Mouse (Mus musculus) right cerebral cortex, adult 2 months (tissue): ENCODE results near the gene Gm7544.
"Not testable (repeated sequence)": the region's sequence is repeated elsewhere in the genome, so short reads cannot be mapped to it uniquely, and the experiment has no call there.

ENCODE experiments used
- DNase-seq, 2 experiments: peaks; one replicate each; pipeline ENCODE4 v3.0.0; 2021 to 2022; ENCODE audit warnings: low spot score in 2 of 2

Gm7544 gene

GRCm38 (mm10) chr1:82955913-82956312 lies at the start of gene Gm7544:
TSS of gene Gm7544 (minus strand) at chr1:82956013.
- DNase-seq: not testable (repeated sequence)

GRCm38 (mm10) chr1:83000306-83000705 lies 44.5 kb upstream of the Gm7544 start, which contains the start of gene Gm47959:
TSS of gene Gm47959 (plus strand) at chr1:83000548.
- DNase-seq: not testable (repeated sequence)

GRCm38 (mm10) chr1:82993947-82994346 lies 38.1 kb upstream of the Gm7544 start:
- no peak for DNase-seq

GRCm38 (mm10) chr1:82992093-82992492 lies 36.3 kb upstream of the Gm7544 start:
- no peak for DNase-seq

- no peak for DNase-seq
These were observed 35.8 kb upstream of the Gm7544 start for GRCm38 (mm10) chr1:82991596-82991995.

- DNase-seq: no peak
These were observed 35.2 kb upstream of the Gm7544 start for GRCm38 (mm10) chr1:82991062-82991461.

GRCm38 (mm10) chr1:82987530-82988198 lies 31.9 kb upstream of the Gm7544 start:
- DNase-seq: peak; percentile 58 to 73

GRCm38 (mm10) chr1:82986738-82987137 lies 30.9 kb upstream of the Gm7544 start:
- DNase-seq: no peak

- no peak for DNase-seq
These were observed 22.0 kb upstream of the Gm7544 start for GRCm38 (mm10) chr1:82977840-82978239.

- no peak for DNase-seq
These were observed 19.9 kb upstream of the Gm7544 start for GRCm38 (mm10) chr1:82975750-82976149.

GRCm38 (mm10) chr1:82974342-82974741 lies 18.5 kb upstream of the Gm7544 start:
- DNase-seq: no peak

- no peak for DNase-seq
These were observed 18.1 kb upstream of the Gm7544 start for GRCm38 (mm10) chr1:82973901-82974300.

GRCm38 (mm10) chr1:82973244-82973643 lies 17.4 kb upstream of the Gm7544 start:
- no peak for DNase-seq

GRCm38 (mm10) chr1:82972046-82972445 lies 16.2 kb upstream of the Gm7544 start:
- no peak for DNase-seq

- DNase-seq: no peak
These were observed 10.6 kb upstream of the Gm7544 start for GRCm38 (mm10) chr1:82966413-82966812.

- no peak for DNase-seq
These were observed 4.1 kb upstream of the Gm7544 start, which contains the start of gene Gm47955 for GRCm38 (mm10) chr1:82959870-82960385. TSS of gene Gm47955 (plus strand) at chr1:82960286.

GRCm38 (mm10) chr1:82948601-82949000 lies 7.2 kb downstream of the Gm7544 start:
- DNase-seq: no peak

- DNase-seq: not testable (repeated sequence)
These were observed 9.8 kb downstream of the Gm7544 start for GRCm38 (mm10) chr1:82946029-82946428.

- not testable (repeated sequence) for DNase-seq
These were observed 12.5 kb downstream of the Gm7544 start, which contains the start of gene A030003K21Rik for GRCm38 (mm10) chr1:82943295-82943694. TSS of gene A030003K21Rik (minus strand) at chr1:82943388.

- not testable (repeated sequence) for DNase-seq
These were observed 13.3 kb downstream of the Gm7544 start for GRCm38 (mm10) chr1:82942505-82942904.

- DNase-seq: no peak
These were observed 17.1 kb downstream of the Gm7544 start for GRCm38 (mm10) chr1:82938666-82939065.

- DNase-seq: not testable (repeated sequence)
These were observed 24.5 kb downstream of the Gm7544 start, which contains the start of gene Gm6217 for GRCm38 (mm10) chr1:82931326-82931725. TSS of gene Gm6217 (minus strand) at chr1:82931399.

- not testable (repeated sequence) for DNase-seq
These were observed 25.3 kb downstream of the Gm7544 start for GRCm38 (mm10) chr1:82930558-82930957.
